Mouse (Mus musculus): ENCODE measurements around the gene Ly6g5c. TPM values are rescaled to one million over a fixed set of nuclear protein-coding genes. Genes with fewer than 3 reads are reported as not detected.

Gene Ly6g5c
- polyA plus RNA-seq, 1 experiment = not detected

DNA sequence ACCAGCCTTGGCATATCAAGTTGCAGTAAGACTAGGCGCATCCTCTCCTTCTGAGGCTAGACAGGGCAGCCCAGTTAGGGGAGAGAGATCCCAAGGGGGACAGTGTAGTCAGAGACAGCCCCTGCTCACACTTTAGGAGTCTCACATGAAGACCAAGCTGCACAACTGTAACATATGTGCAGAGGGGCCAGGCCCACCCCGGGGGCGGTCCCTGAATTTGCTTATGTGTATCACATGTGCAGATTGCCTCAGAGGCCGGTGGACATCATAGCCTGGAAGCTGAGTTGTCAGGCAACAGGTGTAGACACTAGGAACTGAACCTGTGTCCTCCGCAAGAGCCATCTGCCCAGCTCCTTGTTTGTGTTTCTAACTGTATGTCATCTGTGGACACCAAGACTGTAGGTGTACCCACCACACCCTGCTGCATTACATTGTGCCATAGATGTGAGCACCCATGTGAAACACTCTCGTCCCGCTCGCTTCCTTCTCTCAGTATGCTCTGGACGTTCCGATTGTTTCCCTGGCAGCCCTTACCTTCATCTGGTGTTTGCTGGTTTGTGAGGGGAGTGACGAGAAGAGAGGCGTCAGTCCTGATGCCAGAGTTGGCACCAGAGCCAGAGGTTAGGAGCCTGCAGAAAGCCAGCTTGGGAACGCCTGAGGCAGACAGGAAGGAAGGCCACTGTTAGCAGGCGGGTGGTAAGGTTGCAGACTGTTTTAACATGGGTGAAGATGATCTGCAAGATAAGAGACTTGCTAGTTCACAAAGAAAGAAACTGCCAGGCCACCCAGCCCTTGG is 15.5 kb upstream of the Ly6g5c start:
- Histone ChIP-seq H3K4me1 (peaks cover 58% of the 10 kb centered on the region), H3K36me3 (replicated peaks; ENCODE audit: low read length) (peaks cover 73% of the 10 kb centered on the region), H3K27me3 (replicated peaks) (no peaks in the 10 kb centered on the region), H3K9me3 (no peaks in the 10 kb centered on the region), H3K4me3 (replicated peaks) (no peak overlapping the region)
- TF ChIP-seq GATA1 (IDR thresholded peaks at IDR 0.05; ENCODE audit: borderline replicate concordance, low read length) (no peak), FLI1 (IDR thresholded peaks at IDR 0.05; ENCODE audit: low read length) (no peak)

DNA sequence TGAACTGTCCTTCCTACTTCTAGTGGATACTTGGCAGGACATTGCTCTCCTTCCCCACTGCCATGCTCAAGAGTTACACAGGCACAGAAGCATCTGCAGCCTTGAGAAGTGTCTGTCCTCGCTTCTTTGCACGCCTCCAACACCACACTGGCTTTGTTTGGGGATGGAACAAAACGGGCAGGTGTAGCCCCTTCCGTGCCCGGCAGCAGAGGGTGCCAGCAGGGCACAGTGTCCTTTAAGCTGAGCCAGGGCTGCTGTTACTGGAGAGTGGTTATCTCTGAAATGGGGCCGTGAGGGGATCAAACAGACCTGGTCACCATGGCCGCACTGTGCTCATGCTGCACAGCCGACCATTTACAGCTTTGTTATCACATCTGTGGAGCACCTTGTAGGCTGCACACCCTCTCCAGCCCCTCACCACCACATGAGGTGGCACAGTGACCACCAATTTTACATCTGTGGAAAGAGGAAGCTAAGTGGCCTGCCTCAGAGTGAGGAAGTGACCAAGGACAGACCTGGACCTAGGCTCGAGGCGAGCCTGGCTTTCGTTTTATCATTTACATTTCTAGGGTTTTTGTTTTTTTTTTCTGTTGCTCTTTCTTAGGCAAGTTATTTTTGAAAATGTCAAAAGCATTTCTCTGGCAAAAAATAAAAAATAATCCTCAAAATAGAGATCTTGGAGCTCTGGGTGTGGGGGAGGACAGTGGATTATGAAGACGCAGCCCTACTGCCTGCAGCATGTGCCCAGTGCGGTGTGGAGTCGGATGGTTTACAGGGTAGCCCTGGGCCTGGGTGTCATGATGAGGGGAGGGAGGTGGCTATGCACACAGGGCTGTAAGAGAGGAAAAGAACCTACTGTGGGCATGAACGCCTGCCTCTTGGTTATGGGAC is 13.4 kb upstream of the Ly6g5c start:
- Histone ChIP-seq H3K4me3 (replicated peaks) (peak overlapping the region; percentile 12), H3K27me3 (replicated peaks) (no peaks in the 10 kb centered on the region), H3K4me1 (peaks cover 63% of the 10 kb centered on the region), H3K36me3 (replicated peaks; ENCODE audit: low read length) (peaks cover 94% of the 10 kb centered on the region), H3K9me3 (no peaks in the 10 kb centered on the region)
- no peak for TF ChIP-seq GATA1 (IDR thresholded peaks at IDR 0.05; ENCODE audit: borderline replicate concordance, low read length)
- no peak for TF ChIP-seq FLI1 (IDR thresholded peaks at IDR 0.05; ENCODE audit: low read length)

DNA sequence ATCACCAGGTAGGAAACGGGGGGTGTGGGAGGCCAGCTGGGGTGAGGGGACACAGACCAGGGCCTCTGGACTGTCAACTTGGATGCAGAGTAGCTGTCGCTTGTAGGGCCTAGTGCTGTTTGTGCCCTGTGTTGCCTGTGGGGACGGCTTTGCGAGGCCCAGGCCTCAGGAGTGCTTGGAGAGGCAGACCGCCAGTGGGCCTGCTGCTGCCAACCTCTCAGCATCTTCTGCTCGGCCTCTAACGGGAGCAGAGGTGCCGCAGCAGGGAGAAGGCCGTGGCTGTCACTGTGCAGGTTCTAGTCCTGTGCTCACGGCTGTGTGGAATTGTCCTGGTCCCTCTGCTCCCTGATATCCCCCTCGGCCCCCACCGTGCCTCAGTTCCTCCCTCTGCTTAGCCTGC is 11.5 kb upstream of the Ly6g5c start:
- Histone ChIP-seq H3K9me3 (no peaks in the 10 kb centered on the region), H3K4me1 (peaks cover 64% of the 10 kb centered on the region), H3K27me3 (replicated peaks) (no peaks in the 10 kb centered on the region), H3K36me3 (replicated peaks; ENCODE audit: low read length) (peaks cover 98% of the 10 kb centered on the region), H3K4me3 (replicated peaks) (no peak overlapping the region)
- TF ChIP-seq GATA1 (IDR thresholded peaks at IDR 0.05; ENCODE audit: borderline replicate concordance, low read length) = no peak
- TF ChIP-seq FLI1 (IDR thresholded peaks at IDR 0.05; ENCODE audit: low read length) = no peak

DNA sequence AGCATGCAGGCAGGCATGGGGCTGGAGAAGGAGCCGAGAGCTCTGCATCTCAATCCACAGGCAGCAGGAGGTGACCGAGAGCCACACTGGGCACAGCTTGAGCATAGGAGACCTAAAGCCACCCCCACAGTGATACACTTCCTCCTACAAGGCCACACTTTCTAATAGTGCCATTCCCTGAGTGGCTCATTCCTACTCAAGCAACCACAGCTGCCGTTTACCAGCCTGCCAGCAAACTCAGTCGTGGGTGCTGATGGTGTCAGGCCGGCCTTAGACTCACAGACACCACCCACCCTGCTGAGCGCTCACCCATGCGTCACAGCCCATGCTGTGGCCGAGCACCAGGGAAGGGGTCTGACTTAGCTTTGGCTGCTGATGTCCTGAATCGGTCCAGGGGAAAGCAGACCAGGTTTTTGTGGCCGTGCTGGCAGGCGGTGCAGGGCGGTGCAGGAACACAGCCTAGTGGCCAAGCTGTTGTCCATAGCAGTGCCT is 10.9 kb upstream of the Ly6g5c start:
- TF ChIP-seq GATA1 (IDR thresholded peaks at IDR 0.05; ENCODE audit: borderline replicate concordance, low read length) (no peak), FLI1 (IDR thresholded peaks at IDR 0.05; ENCODE audit: low read length) (no peak)
- peaks cover 99% of the 10 kb centered on the region for H3K36me3 ChIP-seq (replicated peaks; ENCODE audit: low read length)
- peaks cover 65% of the 10 kb centered on the region for H3K4me1 ChIP-seq
- no peak overlapping the region for H3K4me3 ChIP-seq (replicated peaks)
- no peaks in the 10 kb centered on the region for H3K27me3 ChIP-seq (replicated peaks)
- H3K9me3 ChIP-seq = no peaks in the 10 kb centered on the region

DNA sequence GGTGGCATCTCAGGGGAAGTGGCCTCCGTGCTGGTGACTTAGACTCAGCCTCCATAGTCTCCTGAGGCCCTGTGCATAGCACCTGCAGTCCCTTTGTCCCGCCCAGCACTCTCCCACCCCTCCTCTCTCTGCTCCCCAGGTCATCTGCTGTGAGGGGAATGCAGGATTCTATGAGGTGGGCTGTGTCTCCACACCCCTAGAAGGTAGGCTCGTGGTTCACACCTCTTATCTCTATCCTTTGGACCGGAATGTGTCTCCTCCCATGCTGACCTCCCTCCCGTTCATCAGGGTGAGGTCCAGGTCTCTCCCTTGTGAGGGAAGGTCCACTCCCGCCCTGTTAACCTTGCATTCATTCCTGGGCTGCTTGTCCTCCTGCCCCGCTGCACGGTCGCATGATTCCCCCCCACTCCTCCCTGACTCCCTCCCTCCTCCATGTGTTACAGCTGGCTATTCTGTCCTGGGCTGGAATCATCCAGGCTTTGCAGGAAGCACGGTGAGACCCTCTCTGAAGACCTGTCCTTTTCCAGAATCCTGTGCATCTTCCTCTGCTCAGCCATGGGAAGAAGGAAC is 7.8 kb upstream of the Ly6g5c start:
- no peak for TF ChIP-seq GATA1 (IDR thresholded peaks at IDR 0.05; ENCODE audit: borderline replicate concordance, low read length)
- TF ChIP-seq FLI1 (IDR thresholded peaks at IDR 0.05; ENCODE audit: low read length) = no peak
- H3K9me3 ChIP-seq = no peaks in the 10 kb centered on the region
- no peak overlapping the region for H3K4me3 ChIP-seq (replicated peaks)
- H3K4me1 ChIP-seq = peaks cover 79% of the 10 kb centered on the region
- H3K27me3 ChIP-seq (replicated peaks) = no peaks in the 10 kb centered on the region
- H3K36me3 ChIP-seq (replicated peaks; ENCODE audit: low read length) = peaks cover 98% of the 10 kb centered on the region

DNA sequence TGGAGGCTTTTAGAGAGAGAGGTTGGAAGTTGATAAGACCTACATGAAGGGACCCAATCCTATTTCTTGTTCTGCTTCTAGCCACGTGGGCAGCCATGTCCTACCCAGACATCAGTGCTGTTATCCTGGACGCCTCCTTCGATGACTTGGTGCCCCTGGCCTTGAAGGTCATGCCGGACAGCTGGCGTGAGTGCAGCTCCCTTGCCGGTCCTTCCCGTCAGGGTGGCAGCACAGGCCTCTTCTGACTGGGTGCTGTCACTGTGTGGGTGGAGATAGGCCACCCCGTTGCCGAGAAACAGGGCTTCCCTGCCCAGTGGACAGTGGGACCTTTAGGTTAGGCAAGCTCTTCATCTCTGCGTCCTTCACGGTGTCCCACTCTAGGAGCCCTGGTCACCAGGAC is 6.9 kb upstream of the Ly6g5c start:
- no peak overlapping the region for H3K4me3 ChIP-seq (replicated peaks)
- H3K9me3 ChIP-seq = no peaks in the 10 kb centered on the region
- peaks cover 89% of the 10 kb centered on the region for H3K36me3 ChIP-seq (replicated peaks; ENCODE audit: low read length)
- no peaks in the 10 kb centered on the region for H3K27me3 ChIP-seq (replicated peaks)
- H3K4me1 ChIP-seq = peaks cover 88% of the 10 kb centered on the region
- TF ChIP-seq FLI1 (IDR thresholded peaks at IDR 0.05; ENCODE audit: low read length) (no peak), GATA1 (IDR thresholded peaks at IDR 0.05; ENCODE audit: borderline replicate concordance, low read length) (no peak)

DNA sequence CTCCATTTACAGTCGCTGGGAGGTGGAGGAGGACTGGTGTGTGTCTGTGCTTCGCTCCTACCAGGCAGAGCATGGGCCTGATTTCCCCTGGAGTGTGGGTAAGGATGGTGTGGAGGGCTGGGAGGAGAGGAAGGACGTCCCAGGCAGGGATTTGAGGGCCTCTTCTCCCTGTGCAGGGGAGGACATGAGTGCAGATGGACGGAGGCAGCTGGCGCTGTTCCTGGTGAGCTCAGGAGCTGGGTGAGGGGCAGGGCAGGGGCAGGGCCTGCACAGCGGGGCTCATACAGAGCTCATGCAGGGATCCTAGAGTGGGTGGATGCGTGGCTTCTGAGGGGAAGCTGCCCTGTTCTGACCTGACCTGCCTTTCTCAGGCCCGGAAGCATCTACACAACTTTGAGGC is 5.8 kb upstream of the Ly6g5c start:
- H3K9me3 ChIP-seq = no peaks in the 10 kb centered on the region
- H3K27me3 ChIP-seq (replicated peaks) = no peaks in the 10 kb centered on the region
- peaks cover 78% of the 10 kb centered on the region for H3K36me3 ChIP-seq (replicated peaks; ENCODE audit: low read length)
- TF ChIP-seq FLI1 (IDR thresholded peaks at IDR 0.05; ENCODE audit: low read length) = no peak
- TF ChIP-seq GATA1 (IDR thresholded peaks at IDR 0.05; ENCODE audit: borderline replicate concordance, low read length) = no peak
- peaks cover 81% of the 10 kb centered on the region for H3K4me1 ChIP-seq
- peak overlapping the region; percentile 38 for H3K4me3 ChIP-seq (replicated peaks)

DNA sequence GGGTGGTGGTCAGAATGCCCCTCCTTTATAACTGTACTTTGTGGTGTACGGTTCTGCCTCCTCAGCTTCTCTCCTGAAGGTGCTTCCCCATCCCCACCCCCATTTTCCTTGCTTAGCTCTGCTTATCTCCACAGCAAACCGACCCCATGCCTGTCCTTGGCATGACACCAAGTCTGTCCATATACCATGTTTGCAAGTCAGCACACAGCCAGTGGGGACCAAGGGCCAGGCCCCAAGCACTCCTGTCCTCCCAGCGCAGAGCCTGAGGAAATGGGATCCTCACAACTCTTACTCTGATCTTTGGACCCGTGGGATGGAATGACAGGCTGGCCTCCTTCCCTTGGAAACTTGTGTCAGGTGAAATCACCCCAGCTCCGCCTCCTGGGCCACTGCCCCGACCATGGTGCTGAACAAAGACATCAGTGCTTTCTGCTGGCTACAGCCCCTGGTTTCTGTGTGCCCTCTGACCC is 4.8 kb upstream of the Ly6g5c start:
- H3K27me3 ChIP-seq (replicated peaks) = no peaks in the 10 kb centered on the region
- no peaks in the 10 kb centered on the region for H3K9me3 ChIP-seq
- peaks cover 68% of the 10 kb centered on the region for H3K36me3 ChIP-seq (replicated peaks; ENCODE audit: low read length)
- TF ChIP-seq FLI1 (IDR thresholded peaks at IDR 0.05; ENCODE audit: low read length) (no peak), GATA1 (IDR thresholded peaks at IDR 0.05; ENCODE audit: borderline replicate concordance, low read length) (no peak)
- H3K4me3 ChIP-seq (replicated peaks) = no peak overlapping the region
- peaks cover 78% of the 10 kb centered on the region for H3K4me1 ChIP-seq

DNA sequence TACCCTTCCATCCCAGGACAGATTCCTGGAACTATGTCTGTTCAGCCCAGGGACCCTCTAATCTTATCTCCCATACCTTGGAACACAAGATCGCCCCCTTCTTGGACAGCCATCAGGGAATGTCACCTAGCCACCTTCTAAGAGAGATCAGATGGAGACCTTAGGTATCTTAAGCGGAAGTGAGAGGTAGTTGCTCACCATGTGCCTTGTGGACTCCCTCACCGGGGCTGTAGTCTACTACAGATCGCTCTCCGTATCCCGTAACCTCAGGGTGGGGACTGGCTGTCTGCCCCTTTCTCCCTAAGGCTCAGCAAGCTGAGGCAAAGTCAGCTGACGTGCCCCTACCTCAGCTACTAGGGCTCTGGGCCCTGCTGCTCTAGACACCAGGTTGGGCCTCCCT is 4.0 kb upstream of the Ly6g5c start:
- H3K4me1 ChIP-seq = peaks cover 74% of the 10 kb centered on the region
- peaks cover 3% of the 10 kb centered on the region for H3K27me3 ChIP-seq (replicated peaks)
- H3K4me3 ChIP-seq (replicated peaks) = no peak overlapping the region
- peaks cover 60% of the 10 kb centered on the region for H3K36me3 ChIP-seq (replicated peaks; ENCODE audit: low read length)
- no peak for TF ChIP-seq GATA1 (IDR thresholded peaks at IDR 0.05; ENCODE audit: borderline replicate concordance, low read length)
- TF ChIP-seq FLI1 (IDR thresholded peaks at IDR 0.05; ENCODE audit: low read length) = no peak
- H3K9me3 ChIP-seq = no peaks in the 10 kb centered on the region

Data from megakaryocyte, embryonic 14.5 days (primary cell).